Mouse (Mus musculus): Measurements from ENCODE around the gene Srebf2.
A peak's percentile ranks its signal among the peaks of the same experiment; 100 is the strongest.
"Not testable (repeated sequence)": the region's sequence is repeated elsewhere in the genome, so short reads cannot be mapped to it uniquely, and the experiment has no call there.

Srebf2 gene

DNA sequence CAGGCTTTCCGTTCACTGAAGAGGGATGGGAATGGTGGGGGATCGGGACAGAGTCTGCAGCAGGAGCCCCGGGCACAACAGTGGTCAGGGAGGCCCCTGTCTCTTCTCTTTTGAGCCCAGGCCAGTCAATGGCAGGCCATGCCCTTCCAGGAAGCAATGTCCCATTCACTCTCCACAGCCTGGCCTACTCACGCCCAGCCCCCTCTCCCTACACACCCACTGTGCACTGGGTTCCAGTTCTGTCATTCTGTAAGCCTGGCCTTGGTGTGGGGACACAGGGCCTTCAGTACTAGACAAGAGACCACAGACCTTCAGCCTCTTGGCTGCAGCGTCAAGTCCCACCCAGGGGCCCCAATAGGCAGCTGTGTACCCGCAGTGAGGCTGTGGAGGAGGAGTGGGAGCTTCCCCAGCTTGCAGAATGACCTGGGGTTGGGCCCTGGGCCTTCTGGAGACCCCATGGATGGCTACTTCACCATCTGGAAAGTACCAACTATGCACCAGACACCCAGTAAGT lies 83.2 kb downstream of the Srebf2 start:
- peak; percentile 50 for DNase-seq

DNA sequence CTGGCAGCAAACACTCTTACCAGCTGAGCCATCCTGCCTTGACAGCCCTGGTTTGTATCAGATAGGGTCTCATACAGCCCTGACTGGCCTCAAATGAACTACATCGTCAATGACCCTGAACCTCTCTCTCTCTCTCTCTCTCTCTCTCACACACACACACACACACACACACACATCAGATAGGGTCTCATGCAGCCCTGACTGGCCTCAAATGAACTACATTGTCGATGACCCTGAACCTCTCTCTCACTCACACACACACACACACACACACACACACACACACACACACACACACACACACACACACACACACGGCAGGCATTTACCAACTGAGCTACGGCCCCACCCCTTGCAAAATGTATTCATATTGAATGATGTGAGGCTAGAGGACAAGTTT lies 84.1 kb downstream of the Srebf2 start:
- no peak for DNase-seq

DNA sequence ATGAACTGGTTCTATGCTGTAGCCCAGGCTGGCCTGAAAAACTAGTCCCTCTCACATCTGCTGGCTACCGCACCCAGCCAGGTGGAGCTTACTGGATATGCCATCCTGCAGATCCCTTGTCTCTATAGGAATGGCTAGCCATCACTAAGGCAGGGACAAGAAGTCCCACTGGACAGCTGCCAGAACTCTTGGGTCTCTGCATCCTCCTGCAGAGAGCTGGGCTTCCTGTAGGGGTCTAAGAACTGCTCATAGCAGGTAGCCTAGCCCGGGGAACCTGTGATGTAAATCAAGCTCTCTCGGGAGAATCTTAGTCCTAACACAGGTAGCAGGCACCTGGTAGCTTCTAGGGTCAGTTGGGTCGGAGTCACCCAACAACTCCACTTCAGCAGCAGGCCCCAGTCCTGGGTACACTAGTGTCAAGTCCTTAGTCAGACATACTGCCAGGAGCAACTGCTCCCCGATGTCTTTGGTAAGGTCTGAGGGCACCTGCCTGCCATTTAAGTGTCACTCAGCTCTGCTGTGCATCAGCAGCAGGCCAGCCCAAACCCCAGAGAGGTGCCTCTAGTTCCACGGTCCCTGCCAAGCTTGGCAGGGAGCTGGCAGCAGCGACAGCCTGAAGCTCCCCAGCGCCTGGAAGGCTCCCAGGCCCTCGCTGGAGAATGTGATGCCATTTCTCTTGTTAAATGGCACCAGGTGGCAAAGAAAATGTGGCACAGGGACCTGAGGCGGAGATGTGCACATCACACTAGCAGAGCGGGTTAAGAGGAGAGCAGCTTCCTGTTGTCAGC lies 84.8 kb downstream of the Srebf2 start:
- DNase-seq = no peak

DNA sequence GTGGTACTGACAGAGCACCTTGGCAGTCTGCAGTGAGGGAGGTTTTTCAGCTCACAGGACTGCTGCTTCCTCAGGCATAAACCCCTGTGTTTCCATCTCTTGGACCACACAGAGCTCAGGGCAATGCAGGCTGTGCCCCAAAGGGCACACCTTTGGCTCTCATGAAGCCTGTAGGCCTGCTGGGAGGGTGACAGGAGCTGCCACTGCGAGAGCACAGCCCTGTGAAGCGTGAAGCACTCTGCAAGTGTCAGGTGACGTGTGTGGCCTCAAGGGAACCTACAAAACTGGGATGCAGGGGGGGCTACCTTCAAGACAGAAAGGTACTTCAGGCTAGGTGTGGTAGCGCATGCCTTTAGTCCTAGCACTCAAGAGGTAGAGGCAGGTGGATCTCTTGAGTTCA lies 85.7 kb downstream of the Srebf2 start:
- DNase-seq = no peak

DNA sequence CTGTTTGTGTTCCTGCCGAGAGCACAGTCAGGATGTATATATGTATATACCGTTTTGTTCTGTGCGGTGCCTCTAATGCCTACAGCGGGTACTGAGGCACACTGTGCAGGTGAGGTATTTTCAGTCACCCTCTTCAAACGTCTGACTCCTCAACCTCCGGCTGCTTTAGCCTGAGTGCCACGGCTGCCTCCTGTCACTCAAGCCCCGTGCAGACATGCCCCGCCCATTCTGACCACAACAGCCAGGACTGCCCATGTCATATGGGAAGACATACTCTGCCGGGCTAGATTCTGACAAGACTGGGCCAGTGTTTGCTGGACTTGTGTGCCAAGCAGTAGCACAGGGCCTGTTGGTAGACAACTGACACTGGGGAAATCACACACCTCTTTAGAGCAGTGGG lies 88.7 kb downstream of the Srebf2 start:
- peak; percentile 58 for DNase-seq

DNA sequence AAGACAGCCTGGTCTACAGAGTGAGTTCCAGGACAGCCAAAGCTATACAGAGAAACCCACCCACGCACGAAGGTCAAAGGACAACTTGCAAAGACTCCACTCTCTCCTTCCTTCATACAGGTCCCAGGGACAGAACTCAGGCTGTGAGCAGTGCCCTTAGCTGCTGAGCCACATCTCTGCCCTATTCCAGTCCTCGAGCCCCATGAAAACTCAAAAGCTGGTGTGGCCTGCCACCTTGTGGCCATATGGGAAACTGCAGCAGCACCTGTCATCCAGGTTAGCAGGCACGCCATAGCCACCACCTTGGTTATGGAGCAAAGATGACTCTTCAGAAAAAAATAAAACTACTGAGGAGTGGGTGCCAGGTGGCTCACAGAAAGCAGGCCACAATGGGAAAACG lies 89.6 kb downstream of the Srebf2 start:
- DNase-seq = peak; percentile 85

DNA sequence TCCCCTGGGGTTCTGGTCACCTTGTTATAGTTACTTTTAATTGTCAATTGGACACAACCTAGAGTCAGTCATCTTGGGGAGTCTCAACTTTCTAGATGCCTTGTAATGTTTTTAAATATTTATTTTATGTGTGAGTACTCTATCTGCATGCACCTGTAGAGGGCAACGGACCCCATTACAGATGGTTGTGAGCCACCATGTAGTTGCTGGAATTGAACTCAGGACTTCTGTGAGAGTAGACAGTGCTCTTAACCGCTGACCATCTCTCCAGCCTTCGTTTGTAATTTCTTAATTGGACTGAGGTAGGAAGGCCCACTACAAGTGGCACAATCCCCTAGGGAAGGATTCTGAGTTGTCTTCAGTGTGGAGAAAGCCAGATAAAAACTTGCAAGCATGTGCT lies 96.3 kb downstream of the Srebf2 start:
- DNase-seq = no peak

DNA sequence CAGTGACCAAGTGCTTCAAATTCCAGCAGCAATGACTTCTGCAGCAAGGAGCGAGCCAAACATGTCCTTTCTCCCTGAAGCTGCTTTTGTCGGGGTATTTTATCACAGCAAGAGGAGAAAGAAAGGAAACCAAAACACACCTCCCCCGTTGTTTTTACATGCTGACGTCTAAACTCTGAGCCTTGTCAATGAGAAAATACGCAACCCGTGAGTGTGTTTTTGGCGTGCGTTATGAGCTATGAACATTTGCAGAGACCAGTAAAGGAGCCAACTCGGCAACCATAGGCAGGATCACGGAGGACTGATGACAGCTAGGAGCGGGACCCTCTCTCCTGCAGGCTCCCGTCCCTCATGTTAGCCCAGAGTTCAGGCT lies 96.7 kb downstream of the Srebf2 start:
- no peak for DNase-seq

DNA sequence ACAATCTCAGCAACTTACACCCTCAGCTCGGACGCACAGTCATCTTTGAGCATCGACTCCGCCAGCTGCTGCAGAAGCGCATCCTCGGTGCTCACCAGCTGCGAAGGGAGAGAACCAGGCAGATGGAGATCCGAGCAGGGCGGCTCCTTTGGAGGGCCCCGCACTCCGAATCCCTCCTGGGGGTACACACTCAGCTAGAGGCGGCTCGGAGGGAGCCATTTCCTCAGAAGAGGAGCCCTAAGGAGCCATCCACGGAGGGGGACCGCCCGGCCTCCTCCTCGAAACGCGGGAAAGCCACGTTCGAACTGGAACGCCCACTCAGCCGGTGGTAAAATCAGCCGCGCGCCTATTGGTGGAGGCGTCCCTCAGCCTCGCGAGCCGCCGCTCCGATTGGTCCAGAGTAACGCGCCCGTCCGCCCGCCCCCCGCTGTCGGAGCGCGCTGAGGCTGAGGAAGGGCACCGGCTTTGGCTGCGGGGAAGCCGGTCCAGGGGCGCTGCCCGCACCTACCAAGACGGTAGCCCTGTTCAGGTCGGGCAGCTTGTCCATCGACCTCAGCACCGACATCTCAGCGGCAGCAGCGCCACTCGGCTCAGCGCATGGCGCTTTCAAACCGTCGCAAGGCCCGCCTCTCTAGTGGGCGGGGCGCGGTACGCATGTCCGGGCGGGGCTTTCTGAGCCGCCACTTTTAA lies 97.3 kb downstream of the Srebf2 start, which contains the start of gene Cenpm:
TSS of gene Cenpm (minus strand) at position 634 of the 690 bp plus-strand sequence.
- DNase-seq = peak; percentile 95

DNA sequence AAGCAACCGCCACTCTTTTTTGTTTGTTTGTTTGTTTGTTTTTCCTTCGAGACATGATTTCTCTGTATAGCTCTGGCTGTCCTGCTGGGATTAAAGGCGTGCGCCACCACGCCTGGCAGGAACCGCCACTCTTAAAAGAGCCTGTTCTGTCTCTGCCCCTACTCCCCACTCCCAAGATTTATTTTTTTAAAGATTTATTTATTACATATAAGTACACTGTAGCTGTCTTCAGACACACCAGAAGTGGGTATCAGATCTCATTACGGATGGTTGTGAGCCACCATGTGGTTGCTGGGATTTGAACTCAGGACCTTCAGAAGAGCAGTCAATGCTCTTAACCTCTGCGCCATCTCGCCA lies 97.8 kb downstream of the Srebf2 start:
- not testable (repeated sequence) for DNase-seq

DNA sequence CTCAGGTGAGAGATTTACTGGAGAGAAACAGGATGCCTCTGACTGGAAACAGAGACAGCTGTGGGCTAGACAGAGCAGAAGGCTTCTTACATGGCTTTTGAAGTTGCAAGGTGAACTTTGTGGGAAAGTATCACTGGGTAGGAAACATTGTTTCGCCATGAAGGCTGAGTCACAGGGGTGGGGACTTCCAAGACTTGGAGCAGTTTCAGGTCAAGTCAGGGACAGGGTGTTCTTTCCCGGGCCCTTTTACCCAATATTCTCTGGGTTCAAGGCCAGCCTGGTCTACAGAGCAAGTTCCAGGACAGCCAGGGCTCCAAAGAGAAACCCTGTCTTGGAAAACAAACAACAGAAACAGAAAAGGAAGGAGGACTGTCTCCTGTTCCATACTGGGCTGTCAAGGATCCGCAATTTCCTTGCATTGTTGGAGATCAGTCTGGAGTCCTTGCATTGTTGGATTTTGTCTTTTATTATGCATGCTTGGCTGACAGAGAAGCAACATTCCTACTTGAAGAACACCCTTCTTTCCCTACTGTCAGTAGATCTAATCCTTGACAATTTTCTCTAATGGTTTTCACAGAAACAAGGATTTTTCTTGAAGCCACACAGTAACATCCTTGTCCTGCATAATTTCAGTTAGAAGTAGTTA lies 100.3 kb downstream of the Srebf2 start:
- no peak for DNase-seq

DNA sequence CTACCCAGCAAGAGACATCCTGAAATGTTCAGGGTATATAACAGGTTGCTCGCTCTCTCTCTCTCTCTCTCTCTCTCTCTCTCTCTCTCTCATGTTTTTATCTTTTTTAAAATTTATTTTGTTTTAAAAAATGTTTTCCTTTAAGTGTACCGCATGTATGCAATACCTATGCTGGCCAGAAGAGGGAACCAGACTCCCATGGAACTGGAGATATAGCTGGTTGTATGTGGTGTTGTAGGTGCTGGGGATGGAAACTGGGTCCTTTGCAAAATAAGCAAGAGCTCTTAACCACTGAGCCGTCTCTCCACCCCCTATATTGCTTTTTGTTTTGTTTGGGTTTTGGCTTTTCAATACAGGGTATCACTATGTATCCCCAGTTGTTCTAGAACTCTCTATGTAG lies 104.6 kb downstream of the Srebf2 start:
- DNase-seq = no peak

DNA sequence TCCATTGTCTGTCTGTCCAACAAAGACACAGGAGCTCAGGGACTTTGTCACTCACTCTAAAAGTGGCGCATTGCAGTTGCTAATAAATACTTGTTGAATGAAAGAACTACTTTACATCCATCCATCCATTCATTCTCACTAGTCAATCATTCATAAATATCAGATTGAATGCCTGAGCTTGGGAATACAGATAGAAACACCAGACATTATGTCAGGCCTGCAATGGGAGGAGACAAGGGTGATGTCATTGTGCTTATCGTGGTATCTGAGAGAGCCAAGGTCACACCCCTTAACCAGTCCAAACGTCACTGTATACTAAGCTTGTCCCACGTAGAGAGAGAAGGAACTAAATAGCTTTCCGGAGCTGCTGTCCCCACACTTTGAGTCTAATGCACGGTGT lies 105.1 kb downstream of the Srebf2 start, which contains the start of gene 1500009C09Rik:
TSS of gene 1500009C09Rik (plus strand) at position 301 of the 400 bp plus-strand sequence.
- DNase-seq = no peak

Data from liver (tissue).